Mouse (Mus musculus) testis, adult 2 months (tissue): Measurements from ENCODE around the gene Lce3c. TPM values are rescaled to one million over a fixed set of nuclear protein-coding genes. Genes with fewer than 3 reads are reported as not detected.

Source experiments
- H3K27ac ChIP-seq: fragments of 200-500 bp; 2 replicates; pipeline ENCODE4 v1.5.1; 2012; ENCODE audit warnings: low read depth, low read length; ENCODE audit not compliant: control insufficient read depth, insufficient read depth
- H3K27me3 ChIP-seq: fragments of 200-500 bp; 2 replicates; pipeline ENCODE4 v1.6.1; 2012; ENCODE audit warnings: mild to moderate bottlenecking, low read length, moderate library complexity; ENCODE audit not compliant: control insufficient read depth, insufficient read depth
- H3K36me3 ChIP-seq: fragments of 200-500 bp; 2 replicates; pipeline ENCODE4 v1.6.1; 2012; ENCODE audit warnings: mild to moderate bottlenecking, low read length; ENCODE audit not compliant: control insufficient read depth, insufficient read depth
- H3K4me1 ChIP-seq: fragments of 200-500 bp; 2 replicates; pipeline ENCODE4 v1.6.1; 2012; ENCODE audit warnings: low read length; ENCODE audit not compliant: control insufficient read depth, insufficient read depth
- H3K4me3 ChIP-seq: fragments of 200-500 bp; 2 replicates; pipeline ENCODE4 v1.5.1; 2012; ENCODE audit warnings: low read depth, mild to moderate bottlenecking, low read length, moderate library complexity, mixed read lengths; ENCODE audit not compliant: control insufficient read depth
- CTCF ChIP-seq: fragments of 200-500 bp; IDR thresholded peaks from 2 replicates; pipeline ENCODE4 v1.5.1; 2012; ENCODE audit warnings: low read depth, mild to moderate bottlenecking, inconsistent platforms, low read length, moderate library complexity; ENCODE audit not compliant: control insufficient read depth, insufficient read depth, insufficient replicate concordance
- POLR2A ChIP-seq: fragments of 200-500 bp; IDR thresholded peaks from 2 replicates; pipeline ENCODE4 v1.6.1; 2012; ENCODE audit warnings: low read depth, mild to moderate bottlenecking, inconsistent platforms, low read length, moderate library complexity; ENCODE audit not compliant: control insufficient read depth
- polyA plus RNA-seq: library from polyadenylated mRNA; depleted of rRNA; stranded (reverse); fragments of >200 nt; gene quantifications from 2 replicates; pipeline ENCODE4 v1.2.3, GENCODE M21; 2012; rRNA removed

Gene Lce3c
- polyA plus RNA-seq = not detected in 2 replicates

DNA sequence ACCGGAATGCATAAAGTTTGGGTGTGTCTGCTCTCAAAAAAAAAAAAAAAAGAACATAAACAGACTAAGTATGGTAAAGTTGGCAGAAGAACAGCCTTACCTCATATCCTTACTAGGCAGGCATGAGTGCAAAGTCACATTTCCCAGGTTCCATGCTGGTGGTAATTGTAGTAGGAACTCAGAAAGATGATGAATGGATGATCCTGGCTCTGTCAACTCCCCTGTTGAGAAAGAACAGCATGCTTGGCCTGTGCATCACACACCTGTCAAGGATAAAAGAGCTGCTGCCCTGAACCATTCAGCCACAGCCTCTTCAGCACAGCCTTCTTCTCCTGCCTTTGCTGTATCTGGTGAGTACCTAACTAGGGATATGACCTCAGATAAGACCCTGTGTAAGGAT, at the start of gene Lce3c:
Gene Lce3c (plus strand): TSS at position 301 of the 400 bp plus-strand sequence.
- no peak within 1 kb of the TSS for H3K27ac ChIP-seq
- H3K4me3 ChIP-seq = no peak within 1 kb of the TSS

DNA sequence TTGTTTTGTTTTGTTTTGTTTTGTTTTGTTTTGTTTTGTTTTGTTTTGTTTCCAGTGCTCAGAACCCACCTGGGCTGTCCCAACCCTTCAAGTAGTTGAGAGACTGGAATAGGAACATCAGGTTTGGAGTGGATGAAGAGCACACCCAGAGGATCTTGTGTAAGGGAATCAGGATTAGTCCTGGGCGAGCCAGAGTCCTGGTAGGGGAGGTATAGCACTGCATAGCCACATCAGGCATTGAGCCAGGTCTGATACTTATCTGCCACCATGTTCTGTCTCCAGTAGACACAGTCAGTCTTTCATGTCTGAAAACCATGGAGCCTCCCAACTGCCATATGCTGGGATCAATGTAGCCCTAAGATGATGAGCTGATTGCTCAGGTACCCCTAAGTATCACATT, 49.8 kb upstream of the Lce3c start:
- no peaks in the 10 kb centered on the region for H3K27me3 ChIP-seq
- no peaks in the 10 kb centered on the region for H3K4me1 ChIP-seq
- H3K27ac ChIP-seq = no peak overlapping the region
- H3K36me3 ChIP-seq = no peaks in the 10 kb centered on the region
- TF ChIP-seq POLR2A (no peak), CTCF (no peak)
- no peak overlapping the region for H3K4me3 ChIP-seq

More for the DNA sequence above, at the start of gene Lce3c:
- Histone ChIP-seq H3K4me1 (no peaks in the 10 kb centered on the region), H3K36me3 (no peaks in the 10 kb centered on the region), H3K27me3 (no peaks in the 10 kb centered on the region)
- TF ChIP-seq CTCF = no peak
- no peak for TF ChIP-seq POLR2A

DNA sequence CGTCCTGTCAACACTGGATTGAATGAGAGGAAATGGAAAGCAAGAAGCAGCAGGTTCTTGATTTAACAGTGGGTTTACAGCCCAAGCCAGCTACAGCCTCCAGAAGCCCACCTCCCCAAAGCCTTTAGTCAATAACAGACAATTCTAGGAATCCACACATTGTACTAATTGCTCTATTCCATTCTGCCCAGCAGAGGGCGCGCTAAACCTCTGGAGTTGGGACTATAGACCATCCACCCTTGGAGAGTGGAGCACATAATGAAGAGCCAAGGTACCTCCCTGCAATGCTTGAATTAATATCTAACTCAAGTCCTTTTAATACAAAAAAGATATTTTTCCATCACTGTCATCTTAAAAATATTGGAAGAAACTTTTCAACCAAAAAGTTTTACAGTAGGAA, 41.3 kb upstream of the Lce3c start:
- H3K27me3 ChIP-seq = no peaks in the 10 kb centered on the region
- H3K4me3 ChIP-seq = no peak overlapping the region
- H3K4me1 ChIP-seq = no peaks in the 10 kb centered on the region
- H3K27ac ChIP-seq = no peak overlapping the region
- H3K36me3 ChIP-seq = no peaks in the 10 kb centered on the region
- TF ChIP-seq POLR2A = no peak
- TF ChIP-seq CTCF = peak; percentile 51; the same call in 1 of the 2 replicates

DNA sequence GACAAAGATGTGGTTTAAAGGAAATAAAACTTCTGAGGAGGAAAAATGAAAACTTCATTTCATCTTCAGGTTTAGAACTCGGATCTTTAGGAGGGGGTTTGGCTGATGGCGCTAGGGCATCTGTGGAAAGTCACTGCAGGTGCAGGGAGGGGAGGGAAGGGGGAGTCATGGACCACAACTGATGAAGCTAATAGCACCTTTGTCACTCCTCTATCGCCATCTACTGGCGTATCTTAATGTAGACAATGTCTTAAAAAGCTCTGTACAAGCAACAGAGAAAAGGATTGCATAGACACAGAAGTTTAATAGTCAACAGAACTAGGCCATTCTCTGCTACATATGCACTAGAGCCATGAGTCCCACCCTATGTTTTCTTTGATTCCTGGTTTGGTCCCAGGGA, 40.6 kb upstream of the Lce3c start:
- no peaks in the 10 kb centered on the region for H3K4me1 ChIP-seq
- H3K4me3 ChIP-seq = no peak overlapping the region
- H3K27me3 ChIP-seq = no peaks in the 10 kb centered on the region
- H3K36me3 ChIP-seq = no peaks in the 10 kb centered on the region
- TF ChIP-seq POLR2A (no peak), CTCF (no peak)
- H3K27ac ChIP-seq = no peak overlapping the region

DNA sequence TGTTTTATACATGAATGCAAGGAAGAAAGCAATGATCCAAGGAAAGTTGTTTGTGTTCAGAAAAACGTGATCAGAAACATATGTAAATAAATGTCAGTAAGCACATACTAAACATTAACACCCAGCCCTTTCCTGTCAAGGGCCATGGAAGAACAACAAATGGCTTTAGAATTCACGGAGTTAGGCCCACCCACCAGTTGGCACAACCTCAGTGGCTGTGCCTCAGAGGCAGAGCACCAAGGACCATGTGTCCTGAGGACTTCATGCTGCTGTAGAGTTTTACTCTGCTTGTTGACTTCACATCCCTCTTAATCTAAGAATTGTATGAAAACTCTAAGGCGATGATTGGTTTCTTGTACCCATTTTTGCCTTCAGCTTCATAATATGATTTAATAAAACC, 39.1 kb upstream of the Lce3c start:
- Histone ChIP-seq H3K4me3 (no peak overlapping the region), H3K27me3 (no peaks in the 10 kb centered on the region), H3K27ac (no peak overlapping the region), H3K36me3 (no peaks in the 10 kb centered on the region), H3K4me1 (no peaks in the 10 kb centered on the region)
- TF ChIP-seq CTCF = no peak
- no peak for TF ChIP-seq POLR2A

DNA sequence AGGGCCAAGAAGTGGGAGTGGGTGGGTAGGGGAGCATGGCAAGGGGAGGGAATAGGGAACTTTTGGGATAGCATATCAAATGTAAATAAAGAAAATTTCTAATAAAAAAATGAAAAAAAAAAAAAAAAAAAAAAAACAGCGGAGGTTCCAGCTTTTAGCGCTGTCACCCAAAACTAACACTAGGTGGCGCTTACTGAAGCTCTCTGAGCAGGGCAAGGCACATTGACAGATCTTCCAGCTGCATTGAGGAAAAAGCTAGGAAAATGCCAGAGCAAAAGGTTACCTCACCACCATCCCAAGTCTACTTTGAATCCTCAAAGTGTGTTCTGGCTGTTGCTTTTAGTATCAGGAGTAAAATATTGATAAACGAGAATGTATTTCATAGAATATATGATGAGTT, 36.7 kb upstream of the Lce3c start:
- Histone ChIP-seq H3K27ac (no peak overlapping the region), H3K36me3 (no peaks in the 10 kb centered on the region), H3K27me3 (no peaks in the 10 kb centered on the region), H3K4me1 (no peaks in the 10 kb centered on the region), H3K4me3 (no peak overlapping the region)
- TF ChIP-seq CTCF = no peak
- TF ChIP-seq POLR2A = no peak

DNA sequence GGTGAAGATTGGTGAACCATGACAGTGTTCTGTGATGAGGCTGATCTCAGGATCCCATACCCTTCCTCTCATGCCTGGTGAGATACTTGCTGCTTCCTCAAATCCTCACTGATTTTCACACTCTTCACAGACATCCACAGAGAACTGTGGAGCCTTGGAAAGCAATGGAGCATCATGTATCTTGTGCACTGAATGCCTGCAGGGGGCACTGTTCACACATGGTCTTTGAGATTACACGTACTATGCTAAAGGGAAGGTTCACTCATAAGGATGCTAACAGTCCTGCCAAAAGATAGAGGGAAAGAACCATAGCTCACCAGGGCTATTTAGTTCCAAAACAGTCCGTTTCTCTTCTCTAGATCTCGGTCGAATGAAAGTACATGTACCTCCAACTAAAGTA, 23.9 kb upstream of the Lce3c start:
- Histone ChIP-seq H3K36me3 (no peaks in the 10 kb centered on the region), H3K4me3 (no peak overlapping the region), H3K27ac (no peak overlapping the region), H3K27me3 (no peaks in the 10 kb centered on the region), H3K4me1 (no peaks in the 10 kb centered on the region)
- TF ChIP-seq CTCF = no peak
- TF ChIP-seq POLR2A = no peak

DNA sequence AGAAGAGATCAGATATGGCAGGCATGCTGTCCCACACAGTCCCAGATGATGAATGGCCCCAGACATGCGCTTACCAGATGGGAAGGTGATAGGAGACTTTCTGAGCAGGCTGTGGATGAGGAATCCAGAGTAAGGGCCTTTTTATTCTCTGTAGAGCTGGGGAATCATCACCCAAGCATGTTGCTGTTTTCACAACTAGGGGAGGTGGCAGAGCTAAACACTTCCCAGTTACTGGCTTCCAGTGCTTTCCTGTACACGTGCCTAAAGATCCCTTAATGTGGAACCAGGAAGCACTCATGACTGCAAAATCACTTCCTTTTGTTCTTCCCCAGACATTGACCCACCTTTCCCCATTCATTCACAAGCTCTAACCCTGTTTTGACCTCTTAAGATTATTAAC, 18.2 kb upstream of the Lce3c start, which contains the start of gene Lce3a:
Gene Lce3a (minus strand): TSS at position 101 of the 400 bp plus-strand sequence.
- Histone ChIP-seq H3K36me3 (no peaks in the 10 kb centered on the region), H3K27me3 (no peaks in the 10 kb centered on the region), H3K4me1 (no peaks in the 10 kb centered on the region), H3K4me3 (no peak within 1 kb of the TSS), H3K27ac (no peak within 1 kb of the TSS)
- TF ChIP-seq POLR2A (no peak), CTCF (no peak)
